Comparison of ENCODE assay signal across 26 mouse cellular contexts in genomic region chr8:87389016-87389415, GRCm38 (mm10).
DNase-seq lines count a peak whose midpoint lies in the region; ATAC-seq lines count a peak whose summit lies in the region.
"Had no signal": no experiment of that assay in that cellular context is flagged by ENCODE, and none has a peak within 500 bp of the region (broad histone marks: within the 10 kb centered on the region; RNA-seq: fewer than 3 reads in every experiment).

No protein-coding gene starts in this region.

- no peak overlapping the region for H3K27ac ChIP-seq in hindbrain, embryonic 10.5 days
- H3K27ac ChIP-seq in hindbrain, embryonic 13.5 days = no peak overlapping the region
- H3K27ac ChIP-seq: embryonic facial prominence, embryonic 13.5 days; embryonic facial prominence, embryonic 15.5 days; forebrain, embryonic 10.5 days; forebrain, embryonic 12.5 days had no signal

- ATAC-seq in hindbrain, embryonic 13.5 days (ENCODE audit: low FRiP score) = no peak
- ATAC-seq: CD4-positive, CD25-positive, alpha-beta regulatory T cell, adult 4 months; forebrain, embryonic 14.5 days; forebrain, embryonic 16.5 days; Patski had no signal

- H3K9ac ChIP-seq in hindbrain, embryonic 13.5 days = no peak overlapping the region
- H3K9ac ChIP-seq: embryonic facial prominence, embryonic 13.5 days; embryonic facial prominence, embryonic 15.5 days; forebrain, embryonic 12.5 days had no signal

- 0 out of 2 replicates have a peak, but pooled peaks cover 3% of the 10 kb centered on the region for H3K4me1 ChIP-seq in hindbrain, embryonic 10.5 days (replicated peaks)
- peaks cover 3% of the 10 kb centered on the region for H3K4me1 ChIP-seq in hindbrain, embryonic 13.5 days (replicated peaks)
- H3K4me1 ChIP-seq: embryonic facial prominence, embryonic 13.5 days; embryonic facial prominence, embryonic 15.5 days; forebrain, embryonic 10.5 days; forebrain, embryonic 12.5 days had no signal

- WGBS in hindbrain, embryonic 10.5 days = 74% methylated on average over 2 of the region's 2 CpGs
- WGBS in hindbrain, embryonic 13.5 days = 82% methylated on average over 2 of the region's 2 CpGs

- no peaks in the 10 kb centered on the region for H3K9me3 ChIP-seq in hindbrain, embryonic 10.5 days
- no peaks in the 10 kb centered on the region for H3K9me3 ChIP-seq in hindbrain, embryonic 13.5 days
- H3K9me3 ChIP-seq: embryonic facial prominence, embryonic 13.5 days; forebrain, embryonic 10.5 days; forebrain, embryonic 12.5 days had no signal

- no peak overlapping the region for H3K4me2 ChIP-seq in hindbrain, embryonic 13.5 days
- H3K4me2 ChIP-seq: embryonic facial prominence, embryonic 13.5 days; embryonic facial prominence, embryonic 15.5 days; forebrain, embryonic 12.5 days had no signal

- H3K36me3 ChIP-seq in hindbrain, embryonic 10.5 days = no peaks in the 10 kb centered on the region
- H3K36me3 ChIP-seq in hindbrain, embryonic 13.5 days = no peaks in the 10 kb centered on the region
- H3K36me3 ChIP-seq: embryonic facial prominence, embryonic 13.5 days; embryonic facial prominence, embryonic 15.5 days; forebrain, embryonic 10.5 days; forebrain, embryonic 12.5 days; G1E had no signal

- no peak overlapping the region for H3K4me3 ChIP-seq in hindbrain, embryonic 10.5 days
- H3K4me3 ChIP-seq in hindbrain, embryonic 13.5 days = no peak overlapping the region
- H3K4me3 ChIP-seq: embryonic facial prominence, embryonic 13.5 days; embryonic facial prominence, embryonic 15.5 days; erythroblast, embryonic 14.5 days; forebrain, embryonic 10.5 days; forebrain, embryonic 12.5 days had no signal

- DNase-seq in heart, adult 11 months = peak; percentile 75
- DNase-seq in heart, adult 8-10 months (ENCODE audit: low spot score) = no peak
- peak; percentile 1 for DNase-seq in hindbrain, embryonic 10.5 days (ENCODE audit: low spot score)
- DNase-seq in testis, postnatal 10 days (ENCODE audit: low spot score) = peak; percentile 10
- DNase-seq: adrenal gland, adult 2 months; adrenal gland, postnatal 10 days; adrenal gland, postnatal 25 days; B cell, adult 2 months; cerebellum, adult 11 months; cerebellum, adult 18-20 months; cerebellum, adult 8-10 months; cerebellum, adult 9-11 months; cerebellum, postnatal 14 days; cerebellum, postnatal 36 days; embryo, embryonic 11 days had no signal

- no peaks in the 10 kb centered on the region for H3K27me3 ChIP-seq in hindbrain, embryonic 10.5 days (ENCODE audit: insufficient read depth, poor library complexity, severe bottlenecking)
- no peaks in the 10 kb centered on the region for H3K27me3 ChIP-seq in hindbrain, embryonic 13.5 days
- H3K27me3 ChIP-seq: embryonic facial prominence, embryonic 13.5 days; embryonic facial prominence, embryonic 15.5 days; forebrain, embryonic 12.5 days had no signal
